Mouse (Mus musculus) T-helper 17 cell (primary cell): Measurements from ENCODE around the gene Kcnma1.

Source experiments
- in situ Hi-C, 2 experiments: fragments of 300-600 bp; cut with MboI, MseI; formaldehyde crosslinking; loops; 1 replicate in 1 of 2; 2 replicates in 1 of 2; pipeline ENCODE4 v1.15.1; 2025; ENCODE audit warnings: high pct_unique_total_duplicates in 2 of 2

Kcnma1 gene

GRCm38 (mm10) chr14:23974685-23975084 lies 39.6 kb downstream of the Kcnma1 start:
- in situ Hi-C loops = no loop called here

GRCm38 (mm10) chr14:23966471-23966870 lies 47.8 kb downstream of the Kcnma1 start:
- in situ Hi-C loops = no loop called here

GRCm38 (mm10) chr14:23959061-23959460 lies 55.2 kb downstream of the Kcnma1 start:
- in situ Hi-C loops = loop anchor here in 1 of 2 experiments (10.0 kb wide), 1 partner anchor 1434 kb away; no protein-coding TSS in a partner anchor

GRCm38 (mm10) chr14:23957270-23957669 lies 57.0 kb downstream of the Kcnma1 start:
- in situ Hi-C loops = loop anchor here in 1 of 2 experiments (10.0 kb wide), 1 partner anchor 1432 kb away; no protein-coding TSS in a partner anchor

GRCm38 (mm10) chr14:23943876-23944275 lies 70.4 kb downstream of the Kcnma1 start:
- in situ Hi-C loops = loop anchor here in 1 of 2 experiments (10.0 kb wide), 1 partner anchor 289 kb away; no protein-coding TSS in a partner anchor

DNA sequence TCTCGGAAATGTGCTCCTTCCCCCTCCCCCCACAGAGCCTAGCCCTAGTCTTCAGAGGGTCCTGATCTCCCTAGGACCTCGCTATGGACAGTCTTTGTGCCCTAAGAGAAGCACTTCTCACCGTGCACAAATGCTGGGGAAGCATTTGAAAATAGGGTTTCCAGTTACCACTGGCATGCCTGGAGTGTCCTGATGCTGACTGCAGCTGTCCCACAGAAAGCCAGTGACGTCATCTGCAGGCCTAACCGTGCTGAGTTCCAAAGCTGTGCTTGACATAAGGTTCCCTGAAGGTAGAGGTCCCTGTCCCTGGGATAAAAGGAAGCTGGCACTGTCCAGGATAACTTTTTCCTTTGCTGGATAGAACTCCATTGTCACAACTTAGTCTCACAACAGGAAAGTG lies 71.1 kb downstream of the Kcnma1 start:
- in situ Hi-C loops = loop anchor here in 1 of 2 experiments (10.0 kb wide), 1 partner anchor 288 kb away; no protein-coding TSS in a partner anchor

DNA sequence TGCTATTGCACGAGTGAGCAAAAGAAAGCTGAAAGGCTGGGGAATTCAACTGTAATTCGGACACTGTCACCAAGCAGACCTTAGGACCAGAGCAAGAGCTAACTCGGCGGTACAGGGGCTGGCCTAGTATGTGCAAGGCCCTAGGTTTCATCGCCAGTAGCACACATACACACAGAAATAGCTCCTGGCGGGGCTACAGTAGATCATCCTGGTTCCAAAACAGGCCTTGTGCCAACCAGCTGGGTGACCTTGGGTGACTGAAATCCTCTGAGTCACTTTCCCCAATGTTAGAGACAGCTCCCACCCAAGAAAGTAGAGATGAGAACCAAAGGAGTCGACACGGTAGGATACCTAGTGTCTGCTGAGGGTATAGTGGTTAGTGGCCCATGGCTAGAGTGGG lies 72.2 kb downstream of the Kcnma1 start:
- in situ Hi-C loops = loop anchor here in 1 of 2 experiments (10.0 kb wide), 1 partner anchor 287 kb away; no protein-coding TSS in a partner anchor

- in situ Hi-C loops = no loop called here
These were observed 79.3 kb downstream of the Kcnma1 start for GRCm38 (mm10) chr14:23935016-23935415.

GRCm38 (mm10) chr14:23931671-23932071 lies 82.6 kb downstream of the Kcnma1 start:
- in situ Hi-C loops = no loop called here

GRCm38 (mm10) chr14:23929168-23929567 lies 85.1 kb downstream of the Kcnma1 start:
- in situ Hi-C loops = no loop called here

- in situ Hi-C loops = no loop called here
These were observed 90.9 kb downstream of the Kcnma1 start for GRCm38 (mm10) chr14:23923356-23923755.

GRCm38 (mm10) chr14:23922755-23923154 lies 91.5 kb downstream of the Kcnma1 start:
- in situ Hi-C loops = no loop called here

DNA sequence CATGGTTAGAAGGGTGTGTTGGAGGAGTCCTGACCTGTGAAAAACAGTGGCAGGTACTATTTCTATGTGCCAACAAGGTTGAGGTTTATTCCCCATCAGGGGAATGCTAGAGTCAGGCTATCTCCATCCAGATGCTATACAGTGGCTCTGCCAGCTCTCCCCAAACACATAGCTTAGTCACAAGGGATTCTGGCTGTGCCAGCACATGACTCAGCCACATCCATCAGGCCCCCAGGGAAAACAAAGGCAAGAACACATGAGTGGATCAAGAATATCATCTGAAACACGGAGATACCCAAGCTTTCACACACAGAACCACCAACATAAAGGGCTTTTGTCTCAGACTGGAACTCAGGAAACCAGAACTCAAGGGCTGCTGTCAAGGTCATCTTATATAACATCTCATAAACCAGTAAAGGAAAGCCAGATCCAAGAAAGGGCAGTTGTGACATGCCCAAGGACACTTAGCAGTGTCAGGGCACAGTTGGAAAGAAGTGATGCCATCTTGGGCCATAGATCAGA lies 103.1 kb downstream of the Kcnma1 start:
- in situ Hi-C loops = no loop called here

GRCm38 (mm10) chr14:23908564-23908963 lies 105.7 kb downstream of the Kcnma1 start:
- in situ Hi-C loops = no loop called here

DNA sequence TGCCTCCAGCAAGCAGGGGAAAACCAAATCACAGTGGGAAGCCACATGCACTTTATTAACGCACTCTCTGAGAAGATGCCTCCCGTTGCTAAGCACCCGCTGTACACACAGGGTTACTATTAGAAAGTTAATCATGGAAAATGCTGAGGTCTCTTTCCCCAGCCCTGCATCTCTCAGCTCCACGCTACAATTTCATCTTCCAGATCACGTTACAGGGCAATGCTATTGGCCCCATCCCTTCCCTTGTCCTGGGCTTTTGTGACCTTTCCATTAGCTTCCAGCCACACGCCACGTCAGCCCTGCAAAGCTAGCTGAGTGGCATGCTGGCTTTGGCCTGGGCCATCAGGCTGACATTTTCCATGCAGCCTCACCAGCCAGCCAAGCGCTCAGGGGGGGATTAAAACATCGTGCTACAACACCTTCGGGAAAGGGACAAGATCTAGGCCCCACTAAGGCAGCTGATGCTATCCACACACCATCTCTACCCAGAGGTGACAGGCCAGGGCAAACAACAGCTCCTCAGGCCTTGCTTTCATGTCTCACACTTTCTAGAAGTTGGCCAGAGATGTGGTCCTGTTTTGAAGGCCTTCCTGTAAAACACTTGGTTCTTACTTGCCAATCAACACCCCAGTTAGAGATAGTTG lies 111.5 kb downstream of the Kcnma1 start:
- in situ Hi-C loops = no loop called here

DNA sequence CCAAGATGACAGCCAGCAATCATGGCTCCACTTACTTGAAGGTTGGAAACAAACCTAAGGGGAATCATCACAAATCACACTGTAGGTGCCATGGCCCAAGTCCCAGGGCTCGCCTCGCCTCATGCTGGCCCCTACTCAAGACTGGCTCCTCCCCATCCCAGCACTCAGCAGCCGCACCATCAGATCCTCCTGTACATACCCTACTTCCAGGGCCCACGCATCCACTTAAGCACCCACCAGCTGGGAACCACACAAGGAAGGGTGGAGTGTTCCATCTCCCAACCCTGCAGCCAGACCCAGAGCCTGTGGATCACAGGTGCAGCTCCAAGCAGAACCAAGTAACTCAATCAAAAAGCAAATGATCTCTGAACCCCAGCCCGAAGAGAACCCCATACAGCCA lies 114.8 kb downstream of the Kcnma1 start:
- in situ Hi-C loops = no loop called here

DNA sequence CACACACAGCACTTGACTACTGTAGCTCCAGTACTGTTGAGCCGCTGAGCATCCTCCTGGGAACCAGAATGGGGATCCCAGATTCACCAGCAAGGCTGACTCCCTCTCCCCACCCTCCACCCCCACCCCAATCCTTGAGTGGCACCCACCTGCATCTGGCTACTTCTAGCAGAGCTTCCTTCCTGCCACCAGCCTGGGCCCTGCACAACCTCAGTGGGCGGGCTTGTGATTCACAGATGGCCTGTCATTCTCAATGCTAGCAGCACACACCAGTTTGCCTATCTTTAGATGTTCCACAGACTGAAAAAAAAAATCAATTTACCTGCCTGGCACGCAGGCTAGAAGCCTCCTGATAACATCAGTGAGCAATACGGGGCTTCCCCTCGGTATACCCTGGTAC lies 116.5 kb downstream of the Kcnma1 start:
- in situ Hi-C loops = no loop called here

DNA sequence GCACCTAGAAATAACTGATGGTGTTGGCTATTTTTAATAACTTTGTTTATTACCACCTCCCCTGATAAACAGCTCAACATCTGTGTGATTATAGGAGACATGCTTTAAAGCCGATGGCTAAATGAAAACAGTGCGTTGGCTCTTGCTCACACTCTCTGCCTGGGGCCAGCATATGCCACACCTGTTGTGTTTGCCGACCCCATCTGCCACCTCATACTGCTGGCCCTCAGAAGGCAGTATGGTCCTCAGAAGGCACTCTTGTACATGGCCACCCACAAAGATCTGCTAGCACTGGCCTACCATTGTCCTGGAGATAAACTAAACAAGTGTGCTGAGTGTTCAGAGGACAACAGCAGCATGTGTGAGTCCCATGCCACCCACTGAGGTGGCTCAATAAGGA lies 118.3 kb downstream of the Kcnma1 start:
- in situ Hi-C loops = no loop called here

GRCm38 (mm10) chr14:23886112-23886511 lies 128.2 kb downstream of the Kcnma1 start:
- in situ Hi-C loops = no loop called here

- in situ Hi-C loops = no loop called here
These were observed 128.8 kb downstream of the Kcnma1 start for GRCm38 (mm10) chr14:23885539-23885938.

GRCm38 (mm10) chr14:23885071-23885470 lies 129.2 kb downstream of the Kcnma1 start:
- in situ Hi-C loops = no loop called here

DNA sequence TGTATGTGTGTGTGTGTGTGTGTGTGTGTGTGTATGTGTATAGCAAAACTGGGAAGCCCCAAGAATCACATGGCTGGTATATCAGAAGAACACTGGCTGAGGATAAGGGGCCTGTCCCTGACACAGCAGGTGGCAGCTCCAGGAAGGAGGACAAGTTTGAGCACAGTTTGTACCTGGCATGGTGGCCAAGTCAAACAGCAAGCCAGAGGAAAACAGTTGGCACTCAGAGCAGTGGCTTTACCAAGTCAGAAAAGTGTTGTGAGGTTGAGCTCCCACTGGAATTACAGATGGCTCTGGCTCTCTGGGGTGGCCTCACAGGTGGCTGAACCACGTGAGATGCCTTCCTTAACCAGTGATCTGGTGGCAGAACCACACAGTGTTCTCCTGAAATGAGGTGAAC lies 132.3 kb downstream of the Kcnma1 start:
- in situ Hi-C loops = no loop called here

- in situ Hi-C loops = no loop called here
These were observed 135.0 kb downstream of the Kcnma1 start for GRCm38 (mm10) chr14:23879331-23879730.
